Mouse (Mus musculus): ENCODE measurements around the gene Lrrc26. TPM values are rescaled to one million over a fixed set of nuclear protein-coding genes. Genes with fewer than 3 reads are reported as not detected.

Lrrc26 gene
- polyA plus RNA-seq, 1 experiment from 2014 or later: not detected

- Histone ChIP-seq H3K9ac (ENCODE audit: low read depth, low read length) (peak overlapping the region; percentile 60), H3K4me3 (ENCODE audit: low read depth, low read length) (peak overlapping the region; percentile 77), H3K27ac (ENCODE audit: low read depth, low read length) (no peak overlapping the region), H3K4me2 (replicated peaks; ENCODE audit: low read depth, low read length) (peak overlapping the region; percentile 99), H3K4me1 (replicated peaks; ENCODE audit: control insufficient read depth, insufficient read depth, low read length) (peaks cover 12% of the 10 kb centered on the region), H3K36me3 (ENCODE audit: control insufficient read depth, insufficient read depth, low read length) (no peaks in the 10 kb centered on the region), H3K9me3 (ENCODE audit: control insufficient read depth, low read length) (no peaks in the 10 kb centered on the region), H3K27me3 (ENCODE audit: control insufficient read depth, insufficient read depth, low read length) (peaks cover 13% of the 10 kb centered on the region)
- no peak for DNase-seq (ENCODE audit: low spot score)
- WGBS: 21% methylated on average over 12 of the region's 12 CpGs
- no peak for ATAC-seq (ENCODE audit: low FRiP score)
Observed at GRCm38 (mm10) chr2:25263623-25264285, 26.0 kb upstream of the Lrrc26 start.

- Histone ChIP-seq H3K9ac (ENCODE audit: low read depth, low read length) (no peak overlapping the region), H3K27me3 (ENCODE audit: control insufficient read depth, insufficient read depth, low read length) (peaks cover 13% of the 10 kb centered on the region), H3K36me3 (ENCODE audit: control insufficient read depth, insufficient read depth, low read length) (no peaks in the 10 kb centered on the region; the same call in 1 of the 2 replicates), H3K4me1 (replicated peaks; ENCODE audit: control insufficient read depth, insufficient read depth, low read length) (peaks cover 12% of the 10 kb centered on the region), H3K27ac (ENCODE audit: low read depth, low read length) (no peak overlapping the region), H3K4me3 (ENCODE audit: low read depth, low read length) (no peak overlapping the region), H3K4me2 (replicated peaks; ENCODE audit: low read depth, low read length) (no peak overlapping the region), H3K9me3 (ENCODE audit: control insufficient read depth, low read length) (no peaks in the 10 kb centered on the region)
- ATAC-seq (ENCODE audit: low FRiP score) (no peak), DNase-seq (ENCODE audit: low spot score) (no peak)
- WGBS: 81% methylated on average over 5 of the region's 5 CpGs
Observed at GRCm38 (mm10) chr2:25264286-25264660, 25.4 kb upstream of the Lrrc26 start.

- 77% methylated on average over 3 of the region's 3 CpGs for WGBS
- peaks cover 12% of the 10 kb centered on the region for H3K4me1 ChIP-seq (replicated peaks; ENCODE audit: control insufficient read depth, insufficient read depth, low read length)
- no peak for ATAC-seq (ENCODE audit: low FRiP score)
- peaks cover 13% of the 10 kb centered on the region for H3K27me3 ChIP-seq (ENCODE audit: control insufficient read depth, insufficient read depth, low read length)
- H3K4me2 ChIP-seq (replicated peaks; ENCODE audit: low read depth, low read length): no peak overlapping the region
- peak overlapping the region; percentile 11; the same call in 1 of the 2 replicates for H3K9ac ChIP-seq (ENCODE audit: low read depth, low read length)
- no peaks in the 10 kb centered on the region for H3K9me3 ChIP-seq (ENCODE audit: control insufficient read depth, low read length)
- DNase-seq (ENCODE audit: low spot score): no peak
- no peak overlapping the region for H3K27ac ChIP-seq (ENCODE audit: low read depth, low read length)
- no peak overlapping the region for H3K4me3 ChIP-seq (ENCODE audit: low read depth, low read length)
- H3K36me3 ChIP-seq (ENCODE audit: control insufficient read depth, insufficient read depth, low read length): no peaks in the 10 kb centered on the region; the same call in 1 of the 2 replicates
Observed at GRCm38 (mm10) chr2:25264851-25265250, 24.9 kb upstream of the Lrrc26 start.

GRCm38 (mm10) chr2:25265897-25266656, 23.6 kb upstream of the Lrrc26 start:
- H3K9ac ChIP-seq (ENCODE audit: low read depth, low read length): peak overlapping the region; percentile 15; the same call in 1 of the 2 replicates
- no peaks in the 10 kb centered on the region; the same call in 1 of the 2 replicates for H3K36me3 ChIP-seq (ENCODE audit: control insufficient read depth, insufficient read depth, low read length)
- peaks cover 13% of the 10 kb centered on the region for H3K4me1 ChIP-seq (replicated peaks; ENCODE audit: control insufficient read depth, insufficient read depth, low read length)
- peaks cover 13% of the 10 kb centered on the region for H3K27me3 ChIP-seq (ENCODE audit: control insufficient read depth, insufficient read depth, low read length)
- DNase-seq (ENCODE audit: low spot score) (no peak), ATAC-seq (ENCODE audit: low FRiP score) (no peak)
- H3K4me2 ChIP-seq (replicated peaks; ENCODE audit: low read depth, low read length): no peak overlapping the region
- H3K4me3 ChIP-seq (ENCODE audit: low read depth, low read length): no peak overlapping the region
- H3K27ac ChIP-seq (ENCODE audit: low read depth, low read length): no peak overlapping the region
- 71% methylated on average over 6 of the region's 6 CpGs for WGBS
- no peaks in the 10 kb centered on the region for H3K9me3 ChIP-seq (ENCODE audit: control insufficient read depth, low read length)

GRCm38 (mm10) chr2:25266720-25267119, 23.0 kb upstream of the Lrrc26 start:
- Histone ChIP-seq H3K27ac (ENCODE audit: low read depth, low read length) (no peak overlapping the region), H3K4me2 (replicated peaks; ENCODE audit: low read depth, low read length) (no peak overlapping the region), H3K9ac (ENCODE audit: low read depth, low read length) (no peak overlapping the region)

GRCm38 (mm10) chr2:25267241-25267640, 22.5 kb upstream of the Lrrc26 start:
- no peak for DNase-seq (ENCODE audit: low spot score)

More at GRCm38 (mm10) chr2:25266720-25267119, 23.0 kb upstream of the Lrrc26 start:
- Histone ChIP-seq H3K4me1 (replicated peaks; ENCODE audit: control insufficient read depth, insufficient read depth, low read length) (peaks cover 20% of the 10 kb centered on the region), H3K9me3 (ENCODE audit: control insufficient read depth, low read length) (no peaks in the 10 kb centered on the region), H3K27me3 (ENCODE audit: control insufficient read depth, insufficient read depth, low read length) (peaks cover 13% of the 10 kb centered on the region), H3K4me3 (ENCODE audit: low read depth, low read length) (no peak overlapping the region), H3K36me3 (ENCODE audit: control insufficient read depth, insufficient read depth, low read length) (no peaks in the 10 kb centered on the region; the same call in 1 of the 2 replicates)
- WGBS: 56% methylated on average over 2 of the region's 2 CpGs
- ATAC-seq (ENCODE audit: low FRiP score): no peak
- DNase-seq (ENCODE audit: low spot score): no peak

GRCm38 (mm10) chr2:25267746-25268309, 21.9 kb upstream of the Lrrc26 start:
- DNase-seq (ENCODE audit: low spot score): no peak
- peaks cover 20% of the 10 kb centered on the region for H3K4me1 ChIP-seq (replicated peaks; ENCODE audit: control insufficient read depth, insufficient read depth, low read length)
- H3K36me3 ChIP-seq (ENCODE audit: control insufficient read depth, insufficient read depth, low read length): no peaks in the 10 kb centered on the region; the same call in 1 of the 2 replicates
- H3K9ac ChIP-seq (ENCODE audit: low read depth, low read length): no peak overlapping the region
- no peak overlapping the region for H3K4me3 ChIP-seq (ENCODE audit: low read depth, low read length)
- H3K9me3 ChIP-seq (ENCODE audit: control insufficient read depth, low read length): no peaks in the 10 kb centered on the region
- 80% methylated on average over 4 of the region's 4 CpGs for WGBS
- no peak overlapping the region for H3K4me2 ChIP-seq (replicated peaks; ENCODE audit: low read depth, low read length)
- H3K27me3 ChIP-seq (ENCODE audit: control insufficient read depth, insufficient read depth, low read length): peaks cover 13% of the 10 kb centered on the region
- H3K27ac ChIP-seq (ENCODE audit: low read depth, low read length): no peak overlapping the region
- ATAC-seq (ENCODE audit: low FRiP score): no peak

More at GRCm38 (mm10) chr2:25267241-25267640, 22.5 kb upstream of the Lrrc26 start:
- no peak overlapping the region for H3K27ac ChIP-seq (ENCODE audit: low read depth, low read length)
- H3K9me3 ChIP-seq (ENCODE audit: control insufficient read depth, low read length): no peaks in the 10 kb centered on the region
- no peaks in the 10 kb centered on the region; the same call in 1 of the 2 replicates for H3K36me3 ChIP-seq (ENCODE audit: control insufficient read depth, insufficient read depth, low read length)
- H3K9ac ChIP-seq (ENCODE audit: low read depth, low read length): no peak overlapping the region
- H3K4me2 ChIP-seq (replicated peaks; ENCODE audit: low read depth, low read length): no peak overlapping the region
- peaks cover 20% of the 10 kb centered on the region for H3K4me1 ChIP-seq (replicated peaks; ENCODE audit: control insufficient read depth, insufficient read depth, low read length)
- peaks cover 13% of the 10 kb centered on the region for H3K27me3 ChIP-seq (ENCODE audit: control insufficient read depth, insufficient read depth, low read length)
- no peak for ATAC-seq (ENCODE audit: low FRiP score)
- H3K4me3 ChIP-seq (ENCODE audit: low read depth, low read length): no peak overlapping the region

- Histone ChIP-seq H3K9me3 (ENCODE audit: control insufficient read depth, low read length) (no peaks in the 10 kb centered on the region), H3K9ac (ENCODE audit: low read depth, low read length) (peak within 1 kb of the TSS; percentile 93), H3K27ac (ENCODE audit: low read depth, low read length) (peak within 1 kb of the TSS; percentile 78), H3K27me3 (ENCODE audit: control insufficient read depth, insufficient read depth, low read length) (no peaks in the 10 kb centered on the region), H3K36me3 (ENCODE audit: control insufficient read depth, insufficient read depth, low read length) (no peaks in the 10 kb centered on the region; the same call in 1 of the 2 replicates), H3K4me1 (replicated peaks; ENCODE audit: control insufficient read depth, insufficient read depth, low read length) (peaks cover 16% of the 10 kb centered on the region), H3K4me3 (ENCODE audit: low read depth, low read length) (peak within 1 kb of the TSS; percentile 92), H3K4me2 (replicated peaks; ENCODE audit: low read depth, low read length) (peak within 1 kb of the TSS; percentile 94)
- WGBS: 1% methylated on average over 45 of the region's 55 CpGs
- DNase-seq (ENCODE audit: low spot score) (peak; percentile 100), ATAC-seq (ENCODE audit: low FRiP score) (peak; percentile 93)
Observed at GRCm38 (mm10) chr2:25271827-25272511, 17.7 kb upstream of the Lrrc26 start, which contains the start of the genes Ssna1 and Anapc2. TSS of gene Ssna1 (minus strand) at chr2:25272438. TSS of gene Anapc2 (plus strand) at chr2:25272478.
